Mouse (Mus musculus): ENCODE data around the gene Jmjd6. TPM values are rescaled to one million over a fixed set of nuclear protein-coding genes. Genes with fewer than 3 reads are reported as not detected.

The Jmjd6 gene
- polyA plus RNA-seq, 1 experiment from 2014 or later, result 77.8 TPM

- Histone ChIP-seq H3K4me3 (ENCODE audit: low read length) (no peak overlapping the region), H3K27ac (ENCODE audit: low read length) (no peak overlapping the region), H3K4me2 (replicated peaks; ENCODE audit: low read depth, low read length) (no peak overlapping the region), H3K9me3 (ENCODE audit: low read length) (no peaks in the 10 kb centered on the region), H3K4me1 (ENCODE audit: insufficient read depth, low read length) (peaks cover 19% of the 10 kb centered on the region), H3K27me3 (ENCODE audit: insufficient read depth, low read length) (no peaks in the 10 kb centered on the region), H3K9ac (replicated peaks; ENCODE audit: low read length) (no peak overlapping the region), H3K36me3 (ENCODE audit: insufficient read depth, low read length) (peaks cover 15% of the 10 kb centered on the region)
- ATAC-seq (ENCODE audit: low FRiP score, low TSS enrichment), result no peak
- WGBS, result 95% methylated on average over 3 of the region's 3 CpGs
Measured at GRCm38 (mm10) chr11:116847187-116848085, 4.2 kb upstream of the Jmjd6 start.

GRCm38 (mm10) chr11:116846593-116847181 is 3.4 kb upstream of the Jmjd6 start:
- Histone ChIP-seq H3K4me2 (replicated peaks; ENCODE audit: low read depth, low read length) (no peak overlapping the region), H3K27ac (ENCODE audit: low read length) (no peak overlapping the region), H3K4me3 (ENCODE audit: low read length) (no peak overlapping the region), H3K9ac (replicated peaks; ENCODE audit: low read length) (no peak overlapping the region), H3K27me3 (ENCODE audit: insufficient read depth, low read length) (no peaks in the 10 kb centered on the region), H3K36me3 (ENCODE audit: insufficient read depth, low read length) (peaks cover 15% of the 10 kb centered on the region), H3K4me1 (ENCODE audit: insufficient read depth, low read length) (peaks cover 24% of the 10 kb centered on the region), H3K9me3 (ENCODE audit: low read length) (no peaks in the 10 kb centered on the region)
- no peak for ATAC-seq (ENCODE audit: low FRiP score, low TSS enrichment)
- 79% methylated on average over 4 of the region's 4 CpGs for WGBS

GRCm38 (mm10) chr11:116842531-116843260 is 553 bp downstream of the Jmjd6 start:
- Histone ChIP-seq H3K9me3 (ENCODE audit: low read length) (no peaks in the 10 kb centered on the region), H3K4me1 (ENCODE audit: insufficient read depth, low read length) (peaks cover 35% of the 10 kb centered on the region), H3K4me3 (ENCODE audit: low read length) (peak overlapping the region; percentile 77), H3K36me3 (ENCODE audit: insufficient read depth, low read length) (peaks cover 30% of the 10 kb centered on the region), H3K27ac (ENCODE audit: low read length) (peak overlapping the region; percentile 99), H3K27me3 (ENCODE audit: insufficient read depth, low read length) (no peaks in the 10 kb centered on the region), H3K4me2 (replicated peaks; ENCODE audit: low read depth, low read length) (peak overlapping the region; percentile 86), H3K9ac (replicated peaks; ENCODE audit: low read length) (peak overlapping the region; percentile 96)
- under 1% methylated on average over 73 of the region's 73 CpGs for WGBS
- peak; percentile 33 for ATAC-seq (ENCODE audit: low FRiP score, low TSS enrichment)

- no peaks in the 10 kb centered on the region for H3K27me3 ChIP-seq (ENCODE audit: insufficient read depth, low read length)
- ATAC-seq (ENCODE audit: low FRiP score, low TSS enrichment), result no peak
- H3K9me3 ChIP-seq (ENCODE audit: low read length), result no peaks in the 10 kb centered on the region
- H3K4me2 ChIP-seq (replicated peaks; ENCODE audit: low read depth, low read length), result peak overlapping the region; percentile 86
- no peak overlapping the region for H3K27ac ChIP-seq (ENCODE audit: low read length)
- H3K9ac ChIP-seq (replicated peaks; ENCODE audit: low read length), result peak overlapping the region; percentile 24; the same call in 1 of the 2 replicates
- peak overlapping the region; percentile 77; the same call in 1 of the 2 replicates for H3K4me3 ChIP-seq (ENCODE audit: low read length)
- peaks cover 49% of the 10 kb centered on the region for H3K36me3 ChIP-seq (ENCODE audit: insufficient read depth, low read length)
- peaks cover 35% of the 10 kb centered on the region for H3K4me1 ChIP-seq (ENCODE audit: insufficient read depth, low read length)
- WGBS, result 84% methylated on average over 4 of the region's 4 CpGs
Measured at GRCm38 (mm10) chr11:116840748-116841147, 2.5 kb downstream of the Jmjd6 start.

GRCm38 (mm10) chr11:116839601-116840000 is 3.6 kb downstream of the Jmjd6 start:
- Histone ChIP-seq H3K9me3 (ENCODE audit: low read length) (no peaks in the 10 kb centered on the region), H3K4me3 (ENCODE audit: low read length) (no peak overlapping the region), H3K27me3 (ENCODE audit: insufficient read depth, low read length) (no peaks in the 10 kb centered on the region), H3K4me1 (ENCODE audit: insufficient read depth, low read length) (peaks cover 34% of the 10 kb centered on the region), H3K36me3 (ENCODE audit: insufficient read depth, low read length) (peaks cover 56% of the 10 kb centered on the region), H3K27ac (ENCODE audit: low read length) (no peak overlapping the region), H3K4me2 (replicated peaks; ENCODE audit: low read depth, low read length) (no peak overlapping the region), H3K9ac (replicated peaks; ENCODE audit: low read length) (0 out of 2 replicates have a peak overlapping the region, but pooled peaks have one; percentile 17)
- ATAC-seq (ENCODE audit: low FRiP score, low TSS enrichment), result no peak
- WGBS, result 84% methylated on average over 7 of the region's 7 CpGs

GRCm38 (mm10) chr11:116838936-116839335 is 4.3 kb downstream of the Jmjd6 start:
- Histone ChIP-seq H3K36me3 (ENCODE audit: insufficient read depth, low read length) (peaks cover 63% of the 10 kb centered on the region), H3K27me3 (ENCODE audit: insufficient read depth, low read length) (no peaks in the 10 kb centered on the region), H3K9me3 (ENCODE audit: low read length) (no peaks in the 10 kb centered on the region), H3K9ac (replicated peaks; ENCODE audit: low read length) (no peak overlapping the region), H3K4me3 (ENCODE audit: low read length) (no peak overlapping the region), H3K4me2 (replicated peaks; ENCODE audit: low read depth, low read length) (no peak overlapping the region), H3K27ac (ENCODE audit: low read length) (no peak overlapping the region), H3K4me1 (ENCODE audit: insufficient read depth, low read length) (peaks cover 27% of the 10 kb centered on the region)
- 77% methylated on average over 14 of the region's 14 CpGs for WGBS
- ATAC-seq (ENCODE audit: low FRiP score, low TSS enrichment), result no peak

- Histone ChIP-seq H3K9ac (replicated peaks; ENCODE audit: low read length) (no peak overlapping the region), H3K27ac (ENCODE audit: low read length) (no peak overlapping the region), H3K4me2 (replicated peaks; ENCODE audit: low read depth, low read length) (no peak overlapping the region), H3K4me3 (ENCODE audit: low read length) (no peak overlapping the region), H3K36me3 (ENCODE audit: insufficient read depth, low read length) (peaks cover 65% of the 10 kb centered on the region), H3K27me3 (ENCODE audit: insufficient read depth, low read length) (no peaks in the 10 kb centered on the region), H3K4me1 (ENCODE audit: insufficient read depth, low read length) (peaks cover 27% of the 10 kb centered on the region), H3K9me3 (ENCODE audit: low read length) (no peaks in the 10 kb centered on the region)
- no peak for ATAC-seq (ENCODE audit: low FRiP score, low TSS enrichment)
- WGBS, result 94% methylated on average over 10 of the region's 10 CpGs
Measured at GRCm38 (mm10) chr11:116837441-116837840, 5.8 kb downstream of the Jmjd6 start.

GRCm38 (mm10) chr11:116836283-116836682 is 7.0 kb downstream of the Jmjd6 start:
- Histone ChIP-seq H3K27me3 (ENCODE audit: insufficient read depth, low read length) (no peaks in the 10 kb centered on the region), H3K27ac (ENCODE audit: low read length) (no peak overlapping the region), H3K4me3 (ENCODE audit: low read length) (no peak overlapping the region), H3K9ac (replicated peaks; ENCODE audit: low read length) (no peak overlapping the region), H3K9me3 (ENCODE audit: low read length) (no peaks in the 10 kb centered on the region), H3K36me3 (ENCODE audit: insufficient read depth, low read length) (peaks cover 70% of the 10 kb centered on the region), H3K4me2 (replicated peaks; ENCODE audit: low read depth, low read length) (no peak overlapping the region), H3K4me1 (ENCODE audit: insufficient read depth, low read length) (peaks cover 19% of the 10 kb centered on the region)
- no peak for ATAC-seq (ENCODE audit: low FRiP score, low TSS enrichment)
- 93% methylated on average over 4 of the region's 4 CpGs for WGBS

GRCm38 (mm10) chr11:116834954-116835353 is 8.3 kb downstream of the Jmjd6 start:
- no peak overlapping the region for H3K4me2 ChIP-seq (replicated peaks; ENCODE audit: low read depth, low read length)
- peaks cover 63% of the 10 kb centered on the region for H3K36me3 ChIP-seq (ENCODE audit: insufficient read depth, low read length)
- no peak overlapping the region for H3K27ac ChIP-seq (ENCODE audit: low read length)
- no peak overlapping the region for H3K4me3 ChIP-seq (ENCODE audit: low read length)
- H3K27me3 ChIP-seq (ENCODE audit: insufficient read depth, low read length), result no peaks in the 10 kb centered on the region
- H3K9ac ChIP-seq (replicated peaks; ENCODE audit: low read length), result no peak overlapping the region
- peaks cover 5% of the 10 kb centered on the region for H3K4me1 ChIP-seq (ENCODE audit: insufficient read depth, low read length)
- no peaks in the 10 kb centered on the region for H3K9me3 ChIP-seq (ENCODE audit: low read length)
- ATAC-seq (ENCODE audit: low FRiP score, low TSS enrichment), result no peak
- WGBS, result 89% methylated on average over 1 of the region's 1 CpGs
